Mouse (Mus musculus) bone marrow, adult 2 months (tissue): ENCODE data around the gene Sdccag8. TPM values are rescaled to one million over a fixed set of nuclear protein-coding genes. Genes with fewer than 3 reads are reported as not detected.

Source experiments
- H3K27ac ChIP-seq: fragments of 200-500 bp; 2 replicates; pipeline ENCODE4 v1.5.1; 2012; ENCODE audit warnings: low read depth, mild to moderate bottlenecking, control low read depth, inconsistent platforms, low read length; ENCODE audit not compliant: control insufficient read depth, poor library complexity, insufficient read depth
- H3K4me1 ChIP-seq: fragments of 200-500 bp; 2 replicates; pipeline ENCODE4 v1.6.1; 2011; ENCODE audit warnings: low read length; ENCODE audit not compliant: control insufficient read depth, insufficient read depth
- H3K4me3 ChIP-seq: fragments of 200-500 bp; replicated peaks from 2 replicates; pipeline ENCODE3; 2011; ENCODE audit warnings: mild to moderate bottlenecking, low read depth, low read length, control low read depth; ENCODE audit not compliant: control insufficient read depth
- CTCF ChIP-seq: fragments of 200-500 bp; IDR thresholded peaks from 2 replicates; pipeline ENCODE4 v1.5.1; 2011; ENCODE audit warnings: low read length, control low read depth; ENCODE audit not compliant: control insufficient read depth, insufficient read depth
- POLR2A ChIP-seq: fragments of 200-500 bp; IDR thresholded peaks from 2 replicates; pipeline ENCODE4 v1.6.1; 2011; ENCODE audit warnings: low read depth, mild to moderate bottlenecking, control low read depth, low read length, borderline replicate concordance; ENCODE audit not compliant: control insufficient read depth
- WGBS: fragments of 180-500 bp; shearing (Covaris S2); methylation state at CpG from one replicate; pipeline ENCODE4 v1.1.7; 2018; 5-methylcytosine and 5-hydroxymethylcytosine counted together
- polyA plus RNA-seq: library from polyadenylated mRNA; stranded (reverse); fragments of >200 nt; gene quantifications from 2 replicates; pipeline ENCODE4 v1.2.4, GENCODE M21; 2011; ENCODE audit warnings: low replicate concordance; ENCODE audit not compliant: missing spikeins, insufficient read depth, insufficient read length

Sdccag8 gene
- polyA plus RNA-seq, 1 experiment = 9.2 TPM

DNA sequence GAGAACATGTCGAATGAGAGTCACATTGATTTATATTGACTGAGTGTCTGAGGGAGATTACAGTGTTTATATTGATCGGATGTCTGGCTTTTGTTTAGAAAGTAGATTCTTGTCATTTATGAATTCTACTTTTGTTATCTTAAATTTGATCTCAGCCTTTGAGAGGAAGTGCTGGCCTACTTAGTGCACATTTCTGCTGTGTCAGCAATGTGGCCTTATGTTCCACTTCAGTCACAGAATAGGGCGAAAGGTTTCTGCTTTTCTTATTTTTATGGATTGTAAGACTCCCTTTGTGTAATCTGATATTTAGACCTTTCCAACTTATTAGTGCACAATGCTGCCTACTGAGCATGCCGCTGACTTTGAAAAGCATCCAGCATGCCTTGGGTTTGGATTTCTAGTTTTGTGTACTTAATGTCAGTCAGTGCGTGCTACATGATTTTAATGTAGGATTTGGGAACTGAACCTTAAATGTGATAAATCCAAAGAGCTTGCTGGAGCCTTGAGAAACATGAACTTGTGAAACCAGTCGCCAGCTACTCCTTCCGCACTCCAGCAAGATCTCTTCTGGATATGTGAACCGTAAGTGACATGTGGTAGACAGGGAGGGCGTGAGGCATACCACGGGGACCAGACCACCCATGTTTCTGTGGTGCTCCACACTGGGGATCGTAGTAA lies 34.3 kb downstream of the Sdccag8 start:
- no peak overlapping the region for H3K27ac ChIP-seq
- no peaks in the 10 kb centered on the region for H3K4me1 ChIP-seq
- H3K4me3 ChIP-seq = no peak overlapping the region
- no peak for TF ChIP-seq POLR2A
- TF ChIP-seq CTCF = no peak
- 84% methylated on average over 11 of the region's 11 CpGs for WGBS

DNA sequence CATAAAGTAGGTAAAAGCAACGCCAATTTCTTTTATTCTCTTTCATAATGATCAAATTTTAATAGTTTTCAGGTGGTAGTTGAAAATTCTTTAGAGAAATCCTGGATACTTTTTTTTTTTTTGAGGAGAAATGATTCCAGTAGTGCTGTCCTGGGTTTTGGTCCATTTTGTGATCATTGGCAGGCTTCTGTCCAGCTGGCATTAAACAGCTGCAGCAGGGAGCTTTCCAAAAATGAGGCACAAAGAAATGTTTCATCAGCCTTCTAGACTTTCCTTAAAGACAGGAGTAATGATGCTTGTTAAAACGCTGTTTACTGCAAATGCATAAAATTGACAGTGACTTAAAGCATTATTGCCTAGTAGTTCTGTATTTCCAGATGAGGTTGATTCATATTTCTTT lies 34.9 kb downstream of the Sdccag8 start:
- H3K4me3 ChIP-seq = no peak overlapping the region
- no peaks in the 10 kb centered on the region for H3K4me1 ChIP-seq
- no peak for TF ChIP-seq CTCF
- TF ChIP-seq POLR2A = no peak
- H3K27ac ChIP-seq = no peak overlapping the region
- 80% methylated on average over 2 of the region's 2 CpGs for WGBS

GRCm38 (mm10) chr1:176851401-176851800 lies 36.9 kb downstream of the Sdccag8 start:
- Histone ChIP-seq H3K4me3 (no peak overlapping the region), H3K27ac (no peak overlapping the region), H3K4me1 (no peaks in the 10 kb centered on the region)
- WGBS = 92% methylated on average over 7 of the region's 7 CpGs
- TF ChIP-seq CTCF (no peak), POLR2A (no peak)

- WGBS = 36% methylated on average over 9 of the region's 9 CpGs
Measured at GRCm38 (mm10) chr1:176852813-176853590, 38.5 kb downstream of the Sdccag8 start.

DNA sequence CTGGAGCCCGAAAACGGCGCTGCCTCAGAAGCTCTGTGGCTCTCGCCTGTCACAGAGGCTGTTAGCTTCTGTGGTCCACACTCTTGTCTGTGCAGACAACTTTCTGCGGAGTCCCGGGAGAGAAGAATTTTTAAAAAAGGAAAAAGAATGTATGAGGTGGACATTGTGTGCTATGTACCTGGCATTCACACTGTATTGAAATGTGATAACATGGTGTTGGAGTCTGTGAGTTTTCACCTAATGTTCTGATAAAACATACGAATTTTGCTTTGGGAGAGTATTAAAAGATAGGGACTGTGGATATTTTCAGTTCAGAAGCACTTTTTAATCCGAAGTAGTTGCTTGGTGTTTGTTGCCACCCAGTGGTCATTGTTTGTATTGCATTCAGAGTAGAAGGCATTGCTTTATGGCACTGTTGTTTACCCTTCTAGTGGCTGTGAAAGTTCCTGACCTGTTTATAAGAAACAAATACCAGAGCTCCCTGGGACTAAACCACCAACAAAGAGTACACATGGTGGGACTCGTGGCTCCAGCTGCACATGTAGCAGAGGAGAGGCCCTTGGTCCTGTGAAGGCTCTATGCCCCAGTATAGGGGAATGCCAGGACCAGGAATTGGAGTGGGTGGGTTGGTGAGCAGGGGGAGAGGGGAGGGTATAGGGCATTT lies 47.7 kb downstream of the Sdccag8 start:
- H3K4me3 ChIP-seq = no peak overlapping the region
- TF ChIP-seq CTCF = no peak
- no peak for TF ChIP-seq POLR2A
- H3K27ac ChIP-seq = no peak overlapping the region
- 62% methylated on average over 9 of the region's 9 CpGs for WGBS
- no peaks in the 10 kb centered on the region for H3K4me1 ChIP-seq

More at GRCm38 (mm10) chr1:176852813-176853590, 38.5 kb downstream of the Sdccag8 start:
- Histone ChIP-seq H3K4me1 (no peaks in the 10 kb centered on the region), H3K27ac (peak overlapping the region; percentile 43; the same call in 1 of the 2 replicates), H3K4me3 (no peak overlapping the region)
- TF ChIP-seq POLR2A (no peak), CTCF (no peak)

DNA sequence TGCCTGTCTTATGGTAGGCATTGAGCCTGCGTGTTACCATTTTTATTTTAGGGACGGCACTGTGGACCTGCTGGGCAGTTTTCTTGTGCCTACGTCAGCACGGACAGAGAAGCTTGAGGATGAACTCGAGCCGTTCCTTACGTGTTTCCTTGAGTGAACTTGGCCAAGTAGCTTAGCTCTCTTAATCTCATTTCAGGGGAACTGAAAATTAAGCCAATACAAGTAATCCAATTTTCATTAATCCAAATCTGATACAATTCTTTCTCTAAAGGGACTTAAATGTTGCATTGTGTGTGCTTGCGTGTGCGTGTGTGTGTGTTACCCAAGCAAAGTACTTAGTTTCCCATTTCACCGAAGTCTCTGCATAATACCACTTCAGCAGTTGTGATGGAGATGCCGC lies 56.0 kb downstream of the Sdccag8 start:
- WGBS = 90% methylated on average over 11 of the region's 11 CpGs
- Histone ChIP-seq H3K27ac (no peak overlapping the region), H3K4me3 (no peak overlapping the region), H3K4me1 (no peaks in the 10 kb centered on the region)
- TF ChIP-seq POLR2A (no peak), CTCF (no peak)

DNA sequence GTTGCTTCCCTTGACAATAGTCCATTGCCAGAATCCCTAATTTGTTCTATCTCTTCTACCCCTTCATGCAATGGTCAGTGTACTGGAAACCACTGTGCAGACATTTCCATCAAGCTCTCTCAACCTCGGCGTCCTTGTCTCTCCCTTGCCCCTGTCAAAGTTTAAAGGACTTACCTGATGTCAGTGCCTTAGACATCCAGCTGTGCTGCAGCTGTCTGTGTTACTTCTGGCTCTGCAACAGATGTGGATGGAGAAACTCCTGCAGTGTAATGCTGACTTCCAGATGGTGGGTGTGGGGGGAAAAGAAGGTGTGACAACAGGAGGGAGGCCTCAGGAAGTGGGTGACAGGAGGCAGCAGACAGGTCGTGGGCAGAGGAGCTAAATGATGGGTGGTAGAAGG lies 57.5 kb downstream of the Sdccag8 start:
- Histone ChIP-seq H3K4me3 (no peak overlapping the region), H3K27ac (no peak overlapping the region), H3K4me1 (no peaks in the 10 kb centered on the region)
- WGBS = 57% methylated on average over 3 of the region's 3 CpGs
- TF ChIP-seq CTCF = no peak
- no peak for TF ChIP-seq POLR2A

DNA sequence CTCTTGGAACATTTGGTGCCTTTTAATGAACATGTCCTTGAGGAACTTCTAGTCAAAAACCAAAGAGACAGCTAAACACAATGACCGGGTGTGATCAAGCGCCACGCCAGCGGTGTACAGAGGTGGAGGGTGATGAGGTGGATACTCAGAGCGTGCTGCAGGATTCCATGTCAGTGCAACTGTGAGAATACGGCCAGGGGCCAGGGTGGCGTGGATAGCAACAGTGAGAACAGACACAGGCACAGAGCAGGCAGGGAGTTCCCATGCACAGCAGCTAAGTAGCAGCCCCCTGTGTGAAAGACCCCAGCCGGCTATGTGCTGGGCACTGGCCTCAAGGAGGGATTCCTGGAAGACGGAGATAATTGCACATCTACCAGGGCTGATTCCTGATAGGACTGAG lies 59.0 kb downstream of the Sdccag8 start:
- TF ChIP-seq POLR2A (no peak), CTCF (no peak)
- 88% methylated on average over 9 of the region's 9 CpGs for WGBS
- Histone ChIP-seq H3K4me3 (no peak overlapping the region), H3K27ac (no peak overlapping the region), H3K4me1 (no peaks in the 10 kb centered on the region)

DNA sequence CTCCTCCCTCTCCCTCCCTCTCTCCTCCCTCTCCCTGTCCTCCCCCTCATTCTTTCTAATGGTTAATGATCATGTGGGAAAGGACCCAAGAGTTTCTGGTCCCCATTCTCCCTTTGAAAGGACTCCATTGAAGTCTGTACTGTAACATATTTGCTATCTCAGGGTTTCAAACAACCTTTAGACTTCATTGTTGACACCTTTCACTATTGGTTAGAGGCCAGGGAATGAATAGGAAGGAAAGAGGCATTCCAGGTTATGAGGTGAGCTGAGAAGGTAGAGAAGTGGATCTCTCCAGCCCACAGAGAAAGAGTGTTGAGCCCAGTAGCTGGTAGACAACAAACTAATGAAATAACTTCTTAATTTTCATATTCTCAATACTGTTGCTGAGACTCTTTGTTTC lies 59.7 kb downstream of the Sdccag8 start:
- TF ChIP-seq POLR2A = no peak
- TF ChIP-seq CTCF = no peak
- Histone ChIP-seq H3K4me1 (no peaks in the 10 kb centered on the region), H3K27ac (no peak overlapping the region), H3K4me3 (no peak overlapping the region)
